Mouse (Mus musculus): ENCODE data around the gene Mettl3.

Gene Mettl3

DNA sequence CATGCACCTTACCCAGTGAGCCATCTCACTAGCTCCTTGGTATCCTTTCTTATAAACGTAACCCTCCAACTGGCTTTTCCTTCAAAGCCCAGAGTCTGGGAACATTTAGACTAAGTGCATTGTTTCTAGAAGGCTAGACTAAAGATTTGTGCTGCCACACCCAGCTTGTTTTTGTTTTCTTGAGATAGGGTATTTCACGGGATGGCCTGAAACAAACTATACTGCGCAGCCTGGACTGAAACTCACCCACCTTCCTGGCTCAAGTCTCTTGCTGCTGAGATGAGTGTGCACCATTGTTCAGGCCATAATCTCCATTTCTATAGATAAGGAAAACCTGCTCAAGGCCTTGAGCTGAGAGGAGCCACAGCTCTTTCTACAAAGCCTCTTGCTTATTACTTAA lies 20.7 kb downstream of the Mettl3 start:
- DNase-seq, result no peak

DNA sequence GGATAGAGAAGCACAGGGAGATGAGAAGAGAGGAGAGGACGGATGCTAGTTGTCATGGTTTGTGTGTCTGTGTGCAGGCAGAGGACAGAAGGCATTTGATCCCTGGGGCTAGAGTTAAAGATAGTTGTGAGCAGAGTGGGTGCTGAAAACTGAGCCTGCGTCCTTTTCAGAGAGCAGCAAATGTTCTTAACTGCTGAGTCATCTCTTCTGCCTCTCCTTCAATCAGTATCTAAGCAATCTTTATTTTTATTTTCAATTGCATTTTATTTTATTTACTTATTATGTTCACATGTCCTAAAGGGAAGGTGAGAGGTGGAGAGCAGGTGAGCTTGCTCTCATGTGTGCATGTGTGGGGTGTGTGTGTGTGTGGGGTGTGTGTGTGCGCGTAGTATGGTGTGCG lies 21.3 kb downstream of the Mettl3 start:
- no peak for DNase-seq

DNA sequence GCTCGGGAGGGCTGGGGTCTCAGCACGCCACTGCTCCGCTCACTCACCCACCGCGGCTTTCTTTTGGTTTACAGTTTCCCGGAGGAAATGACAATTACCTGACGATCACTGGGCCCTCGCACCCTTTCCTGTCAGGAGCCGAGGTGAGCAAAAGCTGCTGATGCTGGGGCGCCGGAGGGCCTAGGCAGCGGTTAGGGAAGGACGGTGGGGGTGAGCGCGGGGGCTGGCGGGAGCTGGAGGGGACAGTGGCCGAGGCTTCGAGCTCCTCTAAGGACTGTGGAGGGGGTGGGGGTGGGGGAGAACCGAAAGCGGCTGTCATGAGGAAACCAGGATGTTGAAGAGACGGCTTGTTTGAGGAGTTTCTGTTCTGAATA lies 25.2 kb downstream of the Mettl3 start:
- DNase-seq, result no peak

DNA sequence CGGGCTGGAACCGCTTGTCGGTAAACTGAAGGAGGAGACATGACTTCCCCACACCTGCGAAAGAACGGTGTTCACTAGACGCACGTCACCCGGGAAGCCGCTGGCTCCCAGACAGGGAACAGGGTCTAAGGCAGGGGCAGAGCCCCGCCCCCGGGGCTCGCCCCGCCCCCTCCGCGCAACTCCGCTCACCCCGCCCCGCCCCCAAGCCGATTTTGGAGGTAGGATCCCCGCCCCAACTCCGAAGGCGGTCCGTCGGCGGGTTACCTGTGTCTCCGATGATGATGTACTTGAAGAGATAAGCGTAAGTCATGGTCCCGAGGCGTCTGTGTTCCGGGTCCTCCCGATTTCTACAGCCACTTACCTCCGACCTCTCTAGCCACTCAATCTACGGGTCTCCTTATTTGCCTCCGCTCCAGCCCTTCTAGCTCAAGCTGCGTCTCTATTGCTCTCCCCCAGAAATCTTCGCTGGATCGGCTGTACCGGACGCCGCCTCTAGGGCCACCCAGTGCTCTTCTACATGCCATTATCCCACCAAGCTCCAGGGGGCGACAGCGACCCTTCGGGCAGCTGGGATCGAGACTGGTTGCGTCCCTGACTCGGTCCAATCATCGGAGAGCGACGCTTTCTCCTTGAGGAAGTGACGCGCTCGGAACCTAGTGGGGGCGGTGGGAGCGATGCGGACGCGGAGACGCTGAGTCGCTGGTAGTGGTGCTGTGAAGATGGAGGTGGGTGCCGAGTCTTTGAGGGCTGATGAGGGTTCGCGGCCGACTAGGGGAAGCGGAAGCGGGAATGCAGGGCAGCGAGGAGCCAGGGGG lies 25.8 kb downstream of the Mettl3 start, which contains the start of the genes Tox4 and Rab2b:
Gene Tox4 (plus strand): TSS at position 215 of the 815 bp plus-strand sequence.
Gene Rab2b (minus strand): TSS at position 614 of the 815 bp plus-strand sequence.
- DNase-seq, result peak; percentile 98

DNA sequence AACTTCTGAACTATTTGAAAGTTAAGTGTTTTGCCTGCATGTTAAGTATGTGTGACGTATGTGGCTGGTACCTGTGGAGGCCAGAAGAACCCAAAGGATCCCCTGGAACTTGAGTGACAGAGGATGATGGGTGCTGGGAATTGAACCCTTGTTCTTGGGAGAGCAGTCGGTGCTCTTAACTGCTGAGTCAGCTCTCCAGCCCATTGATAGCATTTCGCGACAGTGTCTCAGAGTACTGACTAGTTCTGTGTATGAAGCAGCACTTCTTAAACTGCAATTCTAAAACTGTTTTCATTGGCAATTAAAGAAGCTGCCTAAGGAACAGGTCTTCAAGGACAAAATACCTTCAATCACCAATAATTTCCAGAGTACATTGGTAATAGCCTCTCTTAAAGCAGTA lies 27.7 kb downstream of the Mettl3 start:
- DNase-seq, result no peak

DNA sequence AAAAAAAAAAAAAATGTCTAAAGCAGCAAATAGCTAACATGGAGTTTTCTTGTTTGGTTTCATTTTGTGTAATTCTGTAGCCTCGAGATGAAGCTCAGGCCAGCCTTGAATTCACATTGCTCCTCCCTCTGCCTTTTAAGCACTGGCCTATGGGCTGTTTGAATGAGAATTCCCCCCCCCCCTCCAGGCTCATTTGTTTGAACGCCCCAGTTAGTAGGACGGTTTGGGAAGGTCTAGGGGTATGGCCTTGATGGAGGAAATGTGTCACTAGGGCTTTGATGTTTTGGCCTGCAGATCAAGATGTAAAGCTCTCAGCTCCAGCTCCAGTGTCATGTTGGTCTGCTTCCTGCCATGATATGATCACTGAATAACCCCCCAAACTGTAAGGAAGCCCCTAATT lies 32.1 kb downstream of the Mettl3 start:
- DNase-seq, result no peak

DNA sequence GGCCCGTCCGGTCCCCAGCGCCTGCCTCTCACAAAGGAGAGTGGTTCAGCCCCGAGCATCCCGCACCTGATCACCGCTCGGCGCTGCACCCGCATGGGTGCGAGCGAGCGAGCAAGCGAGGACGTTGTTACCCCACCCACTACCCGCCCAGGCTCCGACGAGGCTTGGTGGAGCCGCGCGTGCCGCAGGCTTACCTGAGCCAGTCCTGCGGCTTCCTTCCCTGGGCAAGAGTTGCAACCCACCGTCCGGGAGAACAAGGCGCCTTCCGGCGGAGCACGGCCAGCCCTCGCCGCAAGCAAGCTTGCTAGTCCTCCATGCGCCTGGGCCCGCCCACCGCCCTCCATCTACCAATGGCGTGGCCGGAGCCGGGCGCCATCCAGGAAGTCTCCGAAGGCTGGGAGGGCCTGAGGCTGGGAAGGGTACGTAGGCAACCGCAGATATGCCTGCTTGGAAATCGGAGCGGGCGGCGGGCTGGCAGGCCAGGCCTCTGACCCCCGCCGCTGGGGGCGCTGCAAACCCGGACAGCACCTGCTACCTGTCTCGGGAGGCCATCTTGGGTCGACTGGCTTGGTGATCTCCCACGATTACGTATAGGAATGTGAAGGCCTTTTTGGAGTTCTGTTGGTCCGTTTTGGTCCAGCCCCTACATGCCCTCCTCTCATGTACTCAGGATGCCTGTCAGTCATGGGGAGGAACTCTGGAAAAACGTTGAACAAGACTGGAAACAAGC lies 47.3 kb downstream of the Mettl3 start, which contains the start of gene Chd8:
Gene Chd8 (minus strand): TSS at position 297 of the 730 bp plus-strand sequence.
- peak; percentile 99 for DNase-seq

DNA sequence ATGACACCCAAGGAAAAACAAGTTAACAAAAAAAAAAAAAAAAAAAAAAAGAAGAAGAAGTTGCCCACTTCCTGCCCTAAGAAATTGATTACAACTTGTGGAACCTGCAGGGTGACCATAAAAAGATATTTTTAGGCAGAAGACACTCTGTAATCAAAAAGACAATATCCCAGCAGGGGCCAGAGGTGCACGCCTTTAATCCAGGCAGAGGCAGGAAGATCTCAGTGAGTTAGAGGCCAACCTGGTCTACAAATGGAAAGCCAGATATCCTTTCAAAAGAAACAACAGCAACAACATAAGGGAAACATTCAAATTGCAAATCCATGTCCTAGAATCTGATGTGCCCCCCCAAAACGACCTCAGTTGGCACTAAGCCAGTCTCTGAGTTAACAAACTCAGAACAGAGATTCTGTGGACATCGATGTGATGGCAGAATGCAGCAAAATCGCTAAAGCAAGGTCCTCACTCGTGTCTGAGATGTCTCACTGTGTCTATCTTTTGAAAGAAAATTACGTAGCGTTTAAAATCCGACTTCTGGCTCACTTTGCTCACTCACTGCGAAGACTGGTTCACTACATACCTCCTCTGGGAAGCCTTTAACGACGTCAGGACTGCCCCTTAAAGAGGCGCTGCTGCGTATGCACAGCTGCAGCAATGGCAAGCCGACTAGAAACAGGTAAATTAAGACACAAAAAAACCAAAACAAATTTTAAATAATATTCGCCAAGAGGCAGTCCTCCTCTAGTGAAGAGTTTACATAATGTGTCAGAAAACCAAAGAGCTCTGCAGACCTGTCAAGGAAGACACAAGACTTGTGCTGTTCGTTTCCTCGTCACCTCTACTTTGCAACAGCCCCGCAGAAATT lies 48.4 kb downstream of the Mettl3 start:
- DNase-seq, result peak; percentile 35

DNA sequence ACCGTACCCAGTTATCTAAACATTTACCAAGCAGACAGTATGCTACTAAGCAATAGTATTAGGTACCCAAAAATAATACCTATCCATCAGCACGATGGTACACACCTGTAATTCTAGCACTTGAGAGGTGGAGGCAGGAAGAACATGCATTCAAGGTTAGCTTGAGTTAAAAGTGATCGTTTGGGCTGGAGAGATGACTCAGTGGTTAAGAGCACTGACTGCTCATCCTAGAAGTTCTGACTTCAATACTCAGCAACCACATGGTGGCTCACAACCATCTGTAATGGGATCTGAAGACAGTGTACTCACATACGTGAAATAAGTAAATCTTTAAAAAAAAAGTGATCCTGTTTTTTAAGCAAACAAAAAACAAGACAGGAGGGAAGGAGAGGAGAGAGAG lies 58.8 kb downstream of the Mettl3 start:
- DNase-seq, result no peak
